ENCODE assay signal across 6 mouse cellular contexts in genomic region chr19:47524905-47525304, GRCm38 (mm10).
"Had no signal": no experiment of that assay in that cellular context is flagged by ENCODE, and none has a peak within 500 bp of the region (broad histone marks: within the 10 kb centered on the region; RNA-seq: fewer than 3 reads in every experiment).

No protein-coding gene starts in this region.

- DNase-seq: kidney, adult 11 months; kidney, adult 9 months; kidney, postnatal 36 days; lung, adult 18-20 months; right cerebral cortex, postnatal 14 days had no signal

- ATAC-seq: midbrain, embryonic 15.5 days had no signal
